Mouse (Mus musculus): ENCODE measurements at regions not wholly inside any gene's neighbourhood (a gene's known extent, or its start where the extent isn't known, plus 50 kb on each side); places are given as distances from the start of the nearest gene placed in this dataset.

- no peak overlapping the region for H3K27ac ChIP-seq (ENCODE audit: control insufficient read depth, insufficient read depth, low read depth, low read length)
- no peaks in the 10 kb centered on the region for H3K4me1 ChIP-seq (ENCODE audit: control insufficient read depth, insufficient read depth, low read length)
- no peak overlapping the region for H3K4me3 ChIP-seq (ENCODE audit: control insufficient read depth, low read depth, low read length)
- TF ChIP-seq CTCF (IDR thresholded peaks at IDR 0.05; ENCODE audit: control insufficient read depth, insufficient read depth, insufficient replicate concordance, low read depth, low read length) (no peak), POLR2A (IDR thresholded peaks at IDR 0.05; ENCODE audit: control insufficient read depth, low read depth, low read length) (no peak)
- H3K27me3 ChIP-seq (ENCODE audit: control insufficient read depth, insufficient read depth, low read length): no peaks in the 10 kb centered on the region
- H3K36me3 ChIP-seq (ENCODE audit: control insufficient read depth, insufficient read depth, low read length): no peaks in the 10 kb centered on the region
Observed at GRCm38 (mm10) chr3:61428713-61429112, 63.0 kb upstream of the B430305J03Rik start.

DNA sequence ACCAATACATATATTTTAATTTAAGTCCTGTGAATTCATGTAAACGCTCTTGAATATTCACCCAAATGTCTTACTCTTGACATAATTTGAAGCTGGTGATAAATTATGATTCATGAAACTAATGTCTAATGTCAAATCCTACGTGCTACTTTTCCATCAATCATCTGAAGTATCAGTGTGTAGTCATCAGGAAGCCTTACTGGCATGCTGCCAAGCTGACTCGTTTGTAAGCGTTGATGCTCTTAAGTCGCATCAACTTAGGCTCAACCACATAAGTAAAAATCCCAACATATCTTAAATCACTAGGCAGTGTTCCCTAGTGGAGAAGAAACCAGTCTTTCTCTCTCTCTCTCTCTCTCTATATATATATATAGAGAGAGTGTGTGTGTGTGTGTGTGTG lies 58.2 kb upstream of the B430305J03Rik start:
- Histone ChIP-seq H3K4me1 (ENCODE audit: control insufficient read depth, insufficient read depth, low read length) (no peaks in the 10 kb centered on the region), H3K4me3 (ENCODE audit: control insufficient read depth, low read depth, low read length) (no peak overlapping the region), H3K36me3 (ENCODE audit: control insufficient read depth, insufficient read depth, low read length) (no peaks in the 10 kb centered on the region), H3K27ac (ENCODE audit: control insufficient read depth, insufficient read depth, low read depth, low read length) (no peak overlapping the region), H3K27me3 (ENCODE audit: control insufficient read depth, insufficient read depth, low read length) (no peaks in the 10 kb centered on the region)
- no peak for TF ChIP-seq POLR2A (IDR thresholded peaks at IDR 0.05; ENCODE audit: control insufficient read depth, low read depth, low read length)
- no peak for TF ChIP-seq CTCF (IDR thresholded peaks at IDR 0.05; ENCODE audit: control insufficient read depth, insufficient read depth, insufficient replicate concordance, low read depth, low read length)

DNA sequence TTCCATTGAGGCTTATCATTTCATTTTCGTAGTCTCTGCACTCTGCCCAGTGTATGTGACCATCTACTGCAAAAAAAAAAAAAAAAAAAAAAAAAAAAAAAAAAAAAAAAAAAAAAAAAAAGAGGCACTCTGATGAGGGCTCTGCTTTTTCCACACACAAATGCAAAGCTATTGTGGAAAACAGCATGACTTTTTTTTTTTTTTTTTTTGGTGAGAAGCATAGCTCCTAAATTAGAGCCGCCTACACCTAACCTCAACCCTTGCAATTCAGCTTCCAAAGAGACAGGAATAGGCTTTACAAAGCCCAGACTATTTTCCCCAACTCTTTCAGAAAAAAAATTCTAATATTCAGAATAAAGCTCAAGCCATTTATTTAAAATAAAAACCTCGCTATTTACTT lies 54.0 kb upstream of the B430305J03Rik start:
- TF ChIP-seq CTCF (IDR thresholded peaks at IDR 0.05; ENCODE audit: control insufficient read depth, insufficient read depth, insufficient replicate concordance, low read depth, low read length) (no peak), POLR2A (IDR thresholded peaks at IDR 0.05; ENCODE audit: control insufficient read depth, low read depth, low read length) (no peak)
- Histone ChIP-seq H3K27me3 (ENCODE audit: control insufficient read depth, insufficient read depth, low read length) (no peaks in the 10 kb centered on the region), H3K27ac (ENCODE audit: control insufficient read depth, insufficient read depth, low read depth, low read length) (no peak overlapping the region)

GRCm38 (mm10) chr3:61418096-61418495 lies 52.3 kb upstream of the B430305J03Rik start:
- TF ChIP-seq CTCF (IDR thresholded peaks at IDR 0.05; ENCODE audit: control insufficient read depth, insufficient read depth, insufficient replicate concordance, low read depth, low read length) (no peak), POLR2A (IDR thresholded peaks at IDR 0.05; ENCODE audit: control insufficient read depth, low read depth, low read length) (no peak)
- no peak overlapping the region for H3K4me3 ChIP-seq (ENCODE audit: control insufficient read depth, low read depth, low read length)

More for the DNA sequence above, 54.0 kb upstream of the B430305J03Rik start:
- H3K4me1 ChIP-seq (ENCODE audit: control insufficient read depth, insufficient read depth, low read length): no peaks in the 10 kb centered on the region
- H3K36me3 ChIP-seq (ENCODE audit: control insufficient read depth, insufficient read depth, low read length): no peaks in the 10 kb centered on the region
- H3K4me3 ChIP-seq (ENCODE audit: control insufficient read depth, low read depth, low read length): no peak overlapping the region

More at GRCm38 (mm10) chr3:61418096-61418495, 52.3 kb upstream of the B430305J03Rik start:
- no peak overlapping the region for H3K27ac ChIP-seq (ENCODE audit: control insufficient read depth, insufficient read depth, low read depth, low read length)
- H3K27me3 ChIP-seq (ENCODE audit: control insufficient read depth, insufficient read depth, low read length): no peaks in the 10 kb centered on the region
- H3K4me1 ChIP-seq (ENCODE audit: control insufficient read depth, insufficient read depth, low read length): no peaks in the 10 kb centered on the region
- H3K36me3 ChIP-seq (ENCODE audit: control insufficient read depth, insufficient read depth, low read length): no peaks in the 10 kb centered on the region
